Mouse (Mus musculus): ENCODE measurements at regions not wholly inside any gene's neighbourhood (a gene's known extent, or its start where the extent isn't known, plus 50 kb on each side); places are given as distances from the start of the nearest gene placed in this dataset.

- DNase-seq (ENCODE audit: low read depth, low spot score): no peak
Observed at GRCm38 (mm10) chr14:76613604-76614003, 56.9 kb upstream of the Serp2 start.

- peak; percentile 97 for DNase-seq (ENCODE audit: low read depth, low spot score)
Observed at GRCm38 (mm10) chr14:76610429-76611378, 54.0 kb upstream of the Serp2 start.

Measured in brain, adult 2 months (tissue).